Comparison of ENCODE assay signal across 10 mouse cellular contexts in genomic region chr19:5051515-5051914, GRCm38 (mm10). TPM values are rescaled to one million over a fixed set of nuclear protein-coding genes. Genes with fewer than 3 reads are reported as not detected.
DNase-seq lines count a peak whose midpoint lies in the region; ATAC-seq and TF ChIP-seq lines count a peak whose summit lies in the region.
"Had no signal": no experiment of that assay in that cellular context is flagged by ENCODE, and none has a peak within 500 bp of the region (broad histone marks: within the 10 kb centered on the region; RNA-seq: fewer than 3 reads in every experiment).

No protein-coding gene starts in this region.

- H3K4me2 ChIP-seq in embryonic facial prominence, embryonic 11.5 days (ENCODE audit: low read depth, low read length): peak overlapping the region; percentile 13
- H3K4me2 ChIP-seq in liver, embryonic 13.5 days: peak overlapping the region; percentile 27; the same call in 1 of the 2 replicates

- intact Hi-C loops in left cerebral cortex, adult 2 months (cut with DNase I): loop anchor here (2.0 kb wide), 1 partner anchor 33 kb away; the partner anchor contains the start of gene Tmem151a
- intact Hi-C loops in left cerebral cortex, postnatal 25 days (cut with DNase I): loop anchor here (2.0 kb wide), 1 partner anchor 99 kb away; no protein-coding TSS in a partner anchor

- ATAC-seq in embryonic facial prominence, embryonic 11.5 days (replicated peaks; ENCODE audit: insufficient number of reproducible peaks, low FRiP score, low TSS enrichment, low read depth): no peak
- ATAC-seq in liver, embryonic 13.5 days (ENCODE audit: low read depth): no peak

- peak; percentile 40 for DNase-seq in cerebellum, postnatal 25 days
- DNase-seq in cerebellum, adult 11-12 months: no peak
- no peak for DNase-seq in left cerebral cortex, adult 2 months (ENCODE audit: extremely low spot score in 1 of 2, low spot score in 2 of 2)
- no peak for DNase-seq in left cerebral cortex, postnatal 25 days (ENCODE audit: low spot score in 2 of 2)
- no peak for DNase-seq in embryonic facial prominence, embryonic 11.5 days (ENCODE audit: low spot score)
- DNase-seq in liver, embryonic 13.5 days: no peak
- DNase-seq in embryo, embryonic 10.5 days (ENCODE audit: low spot score): no peak
- DNase-seq in spleen, postnatal 14 days (ENCODE audit: low spot score in 2 of 2): no peak

- peak overlapping the region; percentile 54 for H3K4me3 ChIP-seq in left cerebral cortex, adult 2 months
- peak overlapping the region; percentile 7; the same call in 1 of the 2 replicates for H3K4me3 ChIP-seq in embryonic facial prominence, embryonic 11.5 days (ENCODE audit: low read depth, low read length)
- H3K4me3 ChIP-seq in liver, embryonic 13.5 days (replicated peaks): no peak overlapping the region

- peak overlapping the region; percentile 22; the same call in 1 of the 2 replicates for H3K9ac ChIP-seq in embryonic facial prominence, embryonic 11.5 days (replicated peaks; ENCODE audit: low read length)
- no peak overlapping the region for H3K9ac ChIP-seq in liver, embryonic 13.5 days

- peaks cover 23% of the 10 kb centered on the region for H3K27me3 ChIP-seq in embryonic facial prominence, embryonic 11.5 days (ENCODE audit: control insufficient read depth, insufficient read depth, low read length)
- peaks cover 53% of the 10 kb centered on the region for H3K27me3 ChIP-seq in liver, embryonic 13.5 days

- peaks cover 3% of the 10 kb centered on the region for H3K4me1 ChIP-seq in embryonic facial prominence, embryonic 11.5 days (ENCODE audit: control insufficient read depth, insufficient read depth, low read length)
- H3K4me1 ChIP-seq in liver, embryonic 13.5 days (replicated peaks): peaks cover 12% of the 10 kb centered on the region

- WGBS in embryonic facial prominence, embryonic 11.5 days: 47% methylated on average over 3 of the region's 3 CpGs
- 54% methylated on average over 3 of the region's 3 CpGs for WGBS in liver, embryonic 13.5 days (ENCODE audit: insufficient replicate concordance)

- peak overlapping the region; percentile 94 for H3K27ac ChIP-seq in left cerebral cortex, adult 2 months
- H3K27ac ChIP-seq in embryonic facial prominence, embryonic 11.5 days (replicated peaks; ENCODE audit: low read depth, low read length): no peak overlapping the region
- no peak overlapping the region for H3K27ac ChIP-seq in liver, embryonic 13.5 days

- H3K36me3 ChIP-seq in embryonic facial prominence, embryonic 11.5 days (replicated peaks; ENCODE audit: control insufficient read depth, insufficient read depth, low read depth, low read length): peaks cover 2% of the 10 kb centered on the region
- H3K36me3 ChIP-seq in liver, embryonic 13.5 days: peaks cover 31% of the 10 kb centered on the region

- no peak for TF ChIP-seq CTCF in left cerebral cortex, adult 2 months (IDR thresholded peaks at IDR 0.05)

- no peaks in the 10 kb centered on the region for H3K9me3 ChIP-seq in embryonic facial prominence, embryonic 11.5 days (replicated peaks; ENCODE audit: control insufficient read depth, low read length)
- H3K9me3 ChIP-seq in liver, embryonic 13.5 days (replicated peaks): no peaks in the 10 kb centered on the region

RNA-seq across cellular contexts. Expression of gene Rin1, which starts 1.2 kb away (rescaled TPM):
- 10 to 100 TPM; 94.6 to 95.9 TPM for total RNA-seq in left cerebral cortex, adult 2 months (2021)
- total RNA-seq in left cerebral cortex, postnatal 25 days (2021): 10 to 100 TPM; 92.7 to 93.9 TPM
- 0.99 and 1.2 TPM in 2 replicates for polyA plus RNA-seq in embryonic facial prominence, embryonic 11.5 days (2014; fragmentation: Nextera tagmentation; extraction: Ambion mirVana)
- polyA plus RNA-seq in liver, embryonic 13.5 days (2015; fragmentation: Nextera tagmentation; extraction: Ambion mirVana): 0.33 and 0.36 TPM in 2 replicates
- total RNA-seq: hematopoietic stem cell, adult 5-6 weeks had no signal

RNA-seq across cellular contexts. Expression of gene Brms1, which starts 10.4 kb away (rescaled TPM):
- total RNA-seq in left cerebral cortex, adult 2 months (2021): 10 to 100 TPM; 26.9 to 28.8 TPM
- 10 to 100 TPM; 20.2 to 23.6 TPM for total RNA-seq in left cerebral cortex, postnatal 25 days (2021)
- 47.5 and 47.9 TPM in 2 replicates for polyA plus RNA-seq in embryonic facial prominence, embryonic 11.5 days (2014; fragmentation: Nextera tagmentation; extraction: Ambion mirVana)
- 34.8 and 35.1 TPM in 2 replicates for polyA plus RNA-seq in liver, embryonic 13.5 days (2015; fragmentation: Nextera tagmentation; extraction: Ambion mirVana)

RNA-seq across cellular contexts. Expression of gene AC124502.3, which starts 12.8 kb away (rescaled TPM):
- total RNA-seq in left cerebral cortex, adult 2 months (2021): 1 to 10 TPM; 4.9 to 5.8 TPM
- total RNA-seq in left cerebral cortex, postnatal 25 days (2021): 1 to 10 TPM; 3.6 to 5.2 TPM
- 0.96 and 1.6 TPM in 2 replicates for polyA plus RNA-seq in embryonic facial prominence, embryonic 11.5 days (2014; fragmentation: Nextera tagmentation; extraction: Ambion mirVana)
- 0.70 TPM in 1 of 2 replicates, not detected in the other for polyA plus RNA-seq in liver, embryonic 13.5 days (2015; fragmentation: Nextera tagmentation; extraction: Ambion mirVana)
- total RNA-seq: common myeloid progenitor, adult 5-6 weeks had no signal

RNA-seq across cellular contexts. Expression of gene B4gat1, which starts 12.9 kb away (rescaled TPM):
- 100 to 1,000 TPM; 109 to 131 TPM for total RNA-seq in left cerebral cortex, adult 2 months (2021)
- total RNA-seq in left cerebral cortex, postnatal 25 days (2021): 100 to 1,000 TPM; 126 to 132 TPM
- 38.5 and 40.8 TPM in 2 replicates for polyA plus RNA-seq in embryonic facial prominence, embryonic 11.5 days (2014; fragmentation: Nextera tagmentation; extraction: Ambion mirVana)
- polyA plus RNA-seq in liver, embryonic 13.5 days (2015; fragmentation: Nextera tagmentation; extraction: Ambion mirVana): 9.3 and 10.9 TPM in 2 replicates
- total RNA-seq: hematopoietic stem cell, adult 5-6 weeks had no signal

RNA-seq across cellular contexts. Expression of gene Cd248, which starts 16.4 kb away (rescaled TPM):
- total RNA-seq in left cerebral cortex, adult 2 months (2021): 1 to 10 TPM; 4.3 to 5.4 TPM
- 1 to 10 TPM; 4.6 to 5.4 TPM for total RNA-seq in left cerebral cortex, postnatal 25 days (2021)
- polyA plus RNA-seq in embryonic facial prominence, embryonic 11.5 days (2014; fragmentation: Nextera tagmentation; extraction: Ambion mirVana): 43.1 and 48.4 TPM in 2 replicates
- polyA plus RNA-seq in liver, embryonic 13.5 days (2015; fragmentation: Nextera tagmentation; extraction: Ambion mirVana): 3.1 and 3.7 TPM in 2 replicates

Comparison
In these comparisons a context has a peak if more than half of its experiments do, and no peak if none do; other contexts are left out.
1. DNase-seq: peak in cerebellum, postnatal 25 days (2 of 2); none in cerebellum, adult 11-12 months (single experiment), left cerebral cortex, adult 2 months (0 of 2), left cerebral cortex, postnatal 25 days (0 of 2), embryonic facial prominence, embryonic 11.5 days (single experiment), liver, embryonic 13.5 days (single experiment), embryo, embryonic 10.5 days (single experiment) and spleen, postnatal 14 days (0 of 2).